Mouse (Mus musculus) lung, embryonic 15.5 days (tissue): Measurements from ENCODE around the gene Pzp. TPM values are rescaled to one million over a fixed set of nuclear protein-coding genes. Genes with fewer than 3 reads are reported as not detected.

ENCODE experiments used
- ATAC-seq: fragments of 200-750 bp; cut with Nextera tagmentation; 2 replicates; pipeline ENCODE4 v1.8.0; 2017; ENCODE audit warnings: moderate number of reproducible peaks, borderline replicate concordance; ENCODE audit not compliant: low FRiP score, low TSS enrichment; ENCODE audit errors: extremely low read depth
- H3K27ac ChIP-seq: fragments of 300-500 bp; sonication (generic); 2 replicates; pipeline ENCODE4 v1.5.1; 2015; ENCODE audit warnings: moderate library complexity, mild to moderate bottlenecking, inconsistent platforms
- H3K27me3 ChIP-seq: fragments of 300-500 bp; sonication (generic); 2 replicates; pipeline ENCODE4 v1.6.1; 2015; ENCODE audit warnings: inconsistent platforms
- H3K36me3 ChIP-seq: fragments of 300-500 bp; sonication (generic); 2 replicates; pipeline ENCODE4 v1.6.1; 2015; ENCODE audit warnings: inconsistent platforms
- H3K4me1 ChIP-seq: fragments of 300-500 bp; sonication (generic); 2 replicates; pipeline ENCODE4 v1.6.1; 2015; ENCODE audit warnings: inconsistent platforms
- H3K4me2 ChIP-seq: fragments of 300-500 bp; sonication (generic); 2 replicates; pipeline ENCODE4 v1.6.1; 2015; ENCODE audit warnings: inconsistent platforms, mild to moderate bottlenecking, moderate library complexity
- H3K4me3 ChIP-seq: fragments of 300-500 bp; sonication (generic); 2 replicates; pipeline ENCODE4 v1.5.1; 2015; ENCODE audit warnings: mild to moderate bottlenecking, inconsistent platforms
- H3K9ac ChIP-seq: fragments of 300-500 bp; sonication (generic); 2 replicates; pipeline ENCODE4 v1.6.1; 2015; ENCODE audit warnings: inconsistent platforms
- H3K9me3 ChIP-seq: fragments of 300-500 bp; sonication (generic); 2 replicates; pipeline ENCODE4 v1.6.1; 2016; ENCODE audit warnings: inconsistent platforms
- WGBS: fragments of 180-500 bp; shearing (Covaris S2); methylation state at CpG from one replicate; pipeline ENCODE4 v1.1.7; 2015; 5-methylcytosine and 5-hydroxymethylcytosine counted together
- polyA plus RNA-seq: library from polyadenylated mRNA; unstranded; fragments of >200 nt; fragmentation: Nextera tagmentation; extraction: Ambion mirVana; gene quantifications from 2 replicates; pipeline ENCODE4 v1.2.1, GENCODE M21; 2015

The Pzp gene
- polyA plus RNA-seq, result 0.25 and 2.0 TPM in 2 replicates

GRCm38 (mm10) chr6:128526601-128527000 is at the start of gene Pzp:
Gene Pzp (minus strand): TSS chr6:128526720.
- Histone ChIP-seq H3K27me3 (no peaks in the 10 kb centered on the region), H3K4me1 (no peaks in the 10 kb centered on the region), H3K4me2 (no peak within 1 kb of the TSS), H3K27ac (no peak within 1 kb of the TSS), H3K4me3 (no peak within 1 kb of the TSS), H3K9ac (no peak within 1 kb of the TSS), H3K9me3 (peaks cover 3% of the 10 kb centered on the region; the same call in 1 of the 2 replicates), H3K36me3 (no peaks in the 10 kb centered on the region)
- ATAC-seq, result no peak
- 89% methylated on average over 4 of the region's 4 CpGs for WGBS

- no peaks in the 10 kb centered on the region for H3K27me3 ChIP-seq
- no peaks in the 10 kb centered on the region for H3K4me1 ChIP-seq
- no peaks in the 10 kb centered on the region for H3K36me3 ChIP-seq
- ATAC-seq, result no peak
- no peak overlapping the region for H3K9ac ChIP-seq
- H3K4me2 ChIP-seq, result no peak overlapping the region
- no peaks in the 10 kb centered on the region for H3K9me3 ChIP-seq
- no peak overlapping the region for H3K4me3 ChIP-seq
- H3K27ac ChIP-seq, result no peak overlapping the region
- 89% methylated on average over 11 of the region's 11 CpGs for WGBS
Observed at GRCm38 (mm10) chr6:128566589-128566988, 40.1 kb upstream of the Pzp start.

GRCm38 (mm10) chr6:128554049-128554448 is 27.5 kb upstream of the Pzp start:
- H3K9ac ChIP-seq, result no peak overlapping the region
- H3K36me3 ChIP-seq, result no peaks in the 10 kb centered on the region
- 83% methylated on average over 7 of the region's 7 CpGs for WGBS
- no peaks in the 10 kb centered on the region for H3K27me3 ChIP-seq
- H3K4me3 ChIP-seq, result no peak overlapping the region
- no peak for ATAC-seq
- H3K4me1 ChIP-seq, result no peaks in the 10 kb centered on the region
- no peak overlapping the region for H3K4me2 ChIP-seq
- no peaks in the 10 kb centered on the region for H3K9me3 ChIP-seq
- H3K27ac ChIP-seq, result no peak overlapping the region

GRCm38 (mm10) chr6:128549463-128550452 is 23.2 kb upstream of the Pzp start:
- Histone ChIP-seq H3K4me1 (no peaks in the 10 kb centered on the region), H3K4me3 (no peak overlapping the region), H3K9me3 (no peaks in the 10 kb centered on the region), H3K9ac (no peak overlapping the region), H3K27me3 (no peaks in the 10 kb centered on the region), H3K27ac (no peak overlapping the region), H3K4me2 (no peak overlapping the region), H3K36me3 (no peaks in the 10 kb centered on the region)
- 70% methylated on average over 15 of the region's 15 CpGs for WGBS
- no peak for ATAC-seq

GRCm38 (mm10) chr6:128548532-128548931 is 22.0 kb upstream of the Pzp start:
- no peak for ATAC-seq
- 74% methylated on average over 10 of the region's 10 CpGs for WGBS
- Histone ChIP-seq H3K4me2 (no peak overlapping the region), H3K4me3 (no peak overlapping the region), H3K4me1 (no peaks in the 10 kb centered on the region), H3K27me3 (no peaks in the 10 kb centered on the region), H3K9me3 (no peaks in the 10 kb centered on the region), H3K27ac (no peak overlapping the region), H3K9ac (no peak overlapping the region), H3K36me3 (no peaks in the 10 kb centered on the region)

- Histone ChIP-seq H3K4me1 (no peaks in the 10 kb centered on the region), H3K9ac (no peak overlapping the region), H3K27ac (no peak overlapping the region), H3K27me3 (no peaks in the 10 kb centered on the region), H3K36me3 (no peaks in the 10 kb centered on the region), H3K9me3 (no peaks in the 10 kb centered on the region), H3K4me2 (no peak overlapping the region), H3K4me3 (no peak overlapping the region)
- ATAC-seq, result no peak
- WGBS, result 79% methylated on average over 4 of the region's 4 CpGs
Observed at GRCm38 (mm10) chr6:128545402-128545801, 18.9 kb upstream of the Pzp start.

GRCm38 (mm10) chr6:128543226-128543625 is 16.7 kb upstream of the Pzp start:
- H3K27me3 ChIP-seq, result no peaks in the 10 kb centered on the region
- no peak overlapping the region for H3K27ac ChIP-seq
- H3K4me2 ChIP-seq, result peak overlapping the region; percentile 25; the same call in 1 of the 2 replicates
- no peak overlapping the region for H3K9ac ChIP-seq
- WGBS, result 58% methylated on average over 13 of the region's 13 CpGs
- ATAC-seq, result no peak
- H3K4me1 ChIP-seq, result no peaks in the 10 kb centered on the region
- no peaks in the 10 kb centered on the region for H3K9me3 ChIP-seq
- H3K36me3 ChIP-seq, result no peaks in the 10 kb centered on the region
- H3K4me3 ChIP-seq, result no peak overlapping the region

GRCm38 (mm10) chr6:128535250-128535649 is 8.7 kb upstream of the Pzp start:
- Histone ChIP-seq H3K4me2 (no peak overlapping the region), H3K4me1 (no peaks in the 10 kb centered on the region), H3K27ac (no peak overlapping the region), H3K9me3 (no peaks in the 10 kb centered on the region), H3K9ac (no peak overlapping the region), H3K4me3 (no peak overlapping the region), H3K36me3 (no peaks in the 10 kb centered on the region), H3K27me3 (no peaks in the 10 kb centered on the region)
- no peak for ATAC-seq
- WGBS, result 96% methylated on average over 2 of the region's 2 CpGs

GRCm38 (mm10) chr6:128533296-128533695 is 6.8 kb upstream of the Pzp start:
- Histone ChIP-seq H3K36me3 (no peaks in the 10 kb centered on the region), H3K9ac (no peak overlapping the region), H3K4me2 (no peak overlapping the region), H3K27ac (no peak overlapping the region), H3K4me1 (no peaks in the 10 kb centered on the region), H3K4me3 (no peak overlapping the region), H3K9me3 (no peaks in the 10 kb centered on the region), H3K27me3 (no peaks in the 10 kb centered on the region)
- 74% methylated on average over 6 of the region's 6 CpGs for WGBS
- ATAC-seq, result no peak

GRCm38 (mm10) chr6:128532701-128533100 is 6.2 kb upstream of the Pzp start:
- no peak overlapping the region for H3K4me3 ChIP-seq
- no peak overlapping the region for H3K4me2 ChIP-seq
- H3K27ac ChIP-seq, result no peak overlapping the region
- no peaks in the 10 kb centered on the region for H3K36me3 ChIP-seq
- H3K4me1 ChIP-seq, result no peaks in the 10 kb centered on the region
- no peaks in the 10 kb centered on the region for H3K27me3 ChIP-seq
- no peak for ATAC-seq
- no peaks in the 10 kb centered on the region for H3K9me3 ChIP-seq
- WGBS, result 78% methylated on average over 9 of the region's 9 CpGs
- no peak overlapping the region for H3K9ac ChIP-seq

- H3K27ac ChIP-seq, result no peak overlapping the region
- H3K4me3 ChIP-seq, result no peak overlapping the region
- H3K36me3 ChIP-seq, result no peaks in the 10 kb centered on the region
- ATAC-seq, result no peak
- H3K4me2 ChIP-seq, result no peak overlapping the region
- peaks cover 3% of the 10 kb centered on the region; the same call in 1 of the 2 replicates for H3K9me3 ChIP-seq
- no peaks in the 10 kb centered on the region for H3K27me3 ChIP-seq
- no peak overlapping the region for H3K9ac ChIP-seq
- WGBS, result 26% methylated on average over 4 of the region's 4 CpGs
- H3K4me1 ChIP-seq, result no peaks in the 10 kb centered on the region
Observed at GRCm38 (mm10) chr6:128528491-128528890, 2.0 kb upstream of the Pzp start.

GRCm38 (mm10) chr6:128527110-128527509 is 590 bp upstream of the Pzp start:
- Histone ChIP-seq H3K27me3 (no peaks in the 10 kb centered on the region), H3K9me3 (peaks cover 3% of the 10 kb centered on the region; the same call in 1 of the 2 replicates), H3K36me3 (no peaks in the 10 kb centered on the region), H3K4me3 (no peak overlapping the region), H3K27ac (no peak overlapping the region), H3K4me2 (no peak overlapping the region), H3K9ac (no peak overlapping the region), H3K4me1 (no peaks in the 10 kb centered on the region)
- ATAC-seq, result no peak
- WGBS, result 48% methylated on average over 1 of the region's 1 CpGs
